Mouse (Mus musculus) adrenal gland, postnatal 0 days (tissue): Measurements from ENCODE around the gene Btbd6. TPM values are rescaled to one million over a fixed set of nuclear protein-coding genes. Genes with fewer than 3 reads are reported as not detected.

Experiments
- polyA plus RNA-seq: library from polyadenylated mRNA; unstranded; fragments of >200 nt; fragmentation: Nextera tagmentation; extraction: Ambion mirVana; gene quantifications from 2 replicates; pipeline ENCODE4 v1.2.1, GENCODE M21; 2015

The Btbd6 gene
- 19.2 and 26.7 TPM in 2 replicates for polyA plus RNA-seq

DNA sequence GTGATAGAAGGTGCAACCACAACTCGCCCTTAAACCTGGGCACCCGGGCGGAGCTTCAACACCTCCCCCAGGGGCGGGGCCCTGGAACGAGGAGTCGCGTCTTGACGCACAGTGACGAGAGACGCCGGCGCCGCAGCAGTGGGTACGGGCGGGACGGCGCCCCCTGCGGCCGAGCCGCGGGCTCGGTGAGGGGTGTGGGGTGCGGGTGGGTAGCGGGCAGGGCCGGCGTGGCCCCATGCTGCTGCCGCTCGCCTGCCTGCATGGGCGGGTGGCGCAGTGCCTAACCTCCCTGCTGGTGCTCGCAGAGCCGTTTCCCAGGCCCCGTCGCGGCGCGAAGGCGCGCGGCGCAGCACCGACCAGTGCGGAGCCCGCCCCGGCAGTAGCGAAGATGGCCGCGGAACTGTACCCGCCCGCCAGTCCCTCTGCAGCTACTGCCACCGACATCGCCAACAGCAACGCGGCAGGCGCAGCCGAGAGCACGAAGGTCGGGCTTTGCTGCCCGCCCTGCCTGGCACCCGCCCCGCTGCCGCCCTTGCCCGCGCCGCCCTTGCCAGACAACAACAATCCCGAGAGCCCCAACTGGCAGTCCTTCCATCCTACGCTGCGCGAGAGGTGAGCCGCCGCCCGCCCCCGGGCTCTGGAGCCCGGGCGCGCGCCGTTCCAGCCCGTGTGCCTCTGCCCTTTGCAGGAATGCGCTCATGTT is at the start of gene Btbd6:
Btbd6 (plus strand) TSS at position 112 of the 703 bp plus-strand sequence.

DNA sequence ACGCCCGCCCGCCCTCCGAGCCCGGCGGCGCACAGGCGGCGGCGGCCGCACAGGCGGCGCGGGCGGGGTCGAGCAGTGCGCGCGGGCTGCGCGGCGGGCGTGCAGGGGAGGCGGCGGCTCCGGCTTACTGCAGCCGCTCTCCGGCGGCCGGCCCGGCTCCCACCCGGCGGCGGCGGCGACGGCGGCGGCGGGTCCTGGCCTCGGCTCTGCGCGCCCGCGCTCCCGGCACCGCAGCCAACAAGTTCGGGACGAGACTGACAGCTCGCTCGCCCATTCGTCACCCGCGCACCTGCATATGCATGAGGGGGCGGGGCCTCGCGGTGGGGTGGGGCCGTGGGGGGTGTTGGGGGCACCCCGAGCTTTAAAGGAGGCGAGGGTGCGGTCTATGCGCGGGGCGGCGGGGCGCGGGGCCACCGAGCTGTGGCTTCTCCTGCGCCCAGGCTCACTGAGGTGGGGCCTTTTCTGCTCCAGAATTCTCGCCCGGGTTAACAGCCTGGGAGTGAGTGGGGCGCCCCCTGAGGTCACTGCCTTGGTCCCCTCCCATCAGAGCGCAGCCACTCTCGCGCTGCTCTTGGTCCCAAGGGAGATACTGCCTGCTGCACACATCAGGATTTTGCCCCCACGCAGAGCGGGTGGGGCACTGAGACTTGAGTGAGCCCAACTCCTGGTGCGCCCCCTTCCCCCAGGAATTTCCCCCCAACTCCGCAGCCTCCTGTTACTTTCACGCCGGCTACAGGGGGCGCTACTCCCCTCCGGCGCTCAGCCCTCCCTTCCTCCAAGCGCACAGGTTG is 46.5 kb upstream of the Btbd6 start, which contains the start of gene Jag2:
Jag2 (minus strand) TSS at position 215 of the 791 bp plus-strand sequence.

DNA sequence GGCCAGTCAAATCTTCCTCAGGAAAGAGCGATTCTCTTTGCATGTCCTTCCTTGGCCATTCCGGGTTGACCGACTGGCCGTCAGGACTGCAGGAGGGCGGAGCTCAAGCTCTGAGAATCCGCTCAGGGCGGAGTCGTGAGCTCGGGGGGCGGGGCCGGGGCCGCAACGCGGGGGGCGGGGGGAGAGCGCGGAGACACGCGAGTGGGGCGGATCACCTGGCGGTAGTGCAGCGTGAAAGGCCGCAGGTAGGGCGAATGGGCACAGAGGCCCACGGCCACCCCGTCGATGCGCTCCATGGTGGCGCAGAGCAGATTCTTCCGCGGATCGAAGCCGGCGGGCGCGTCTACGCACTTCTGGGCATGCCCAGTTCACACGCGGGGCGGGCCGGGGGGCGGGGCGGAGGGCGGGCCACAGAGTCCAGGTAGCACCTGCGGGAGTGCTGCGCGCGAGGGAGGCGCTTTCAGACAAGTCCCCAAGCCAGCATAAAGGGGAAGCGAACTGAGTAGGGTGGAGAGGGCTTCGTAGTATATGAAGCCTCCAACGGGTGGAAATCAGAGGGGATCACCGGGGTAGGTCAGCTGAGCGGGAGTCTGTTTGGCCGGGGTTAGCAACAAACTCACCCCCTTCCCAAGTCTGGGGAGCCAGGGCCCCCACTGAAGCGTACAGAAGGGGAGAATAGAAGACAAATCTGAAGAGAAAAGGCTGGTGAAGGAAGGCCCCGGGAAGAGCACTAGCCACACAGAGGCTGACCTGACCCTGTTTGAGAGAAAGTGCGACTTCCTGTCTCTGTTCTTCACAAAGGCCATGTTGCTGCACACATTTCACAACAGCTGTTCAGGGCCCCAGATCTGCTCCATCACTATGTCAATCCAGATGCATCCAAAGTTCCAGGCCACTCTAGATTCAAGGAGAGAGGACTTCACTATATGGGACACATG is 34.2 kb upstream of the Btbd6 start, which contains the start of gene Nudt14:
Nudt14 (minus strand) TSS at position 349 of the 938 bp plus-strand sequence.

DNA sequence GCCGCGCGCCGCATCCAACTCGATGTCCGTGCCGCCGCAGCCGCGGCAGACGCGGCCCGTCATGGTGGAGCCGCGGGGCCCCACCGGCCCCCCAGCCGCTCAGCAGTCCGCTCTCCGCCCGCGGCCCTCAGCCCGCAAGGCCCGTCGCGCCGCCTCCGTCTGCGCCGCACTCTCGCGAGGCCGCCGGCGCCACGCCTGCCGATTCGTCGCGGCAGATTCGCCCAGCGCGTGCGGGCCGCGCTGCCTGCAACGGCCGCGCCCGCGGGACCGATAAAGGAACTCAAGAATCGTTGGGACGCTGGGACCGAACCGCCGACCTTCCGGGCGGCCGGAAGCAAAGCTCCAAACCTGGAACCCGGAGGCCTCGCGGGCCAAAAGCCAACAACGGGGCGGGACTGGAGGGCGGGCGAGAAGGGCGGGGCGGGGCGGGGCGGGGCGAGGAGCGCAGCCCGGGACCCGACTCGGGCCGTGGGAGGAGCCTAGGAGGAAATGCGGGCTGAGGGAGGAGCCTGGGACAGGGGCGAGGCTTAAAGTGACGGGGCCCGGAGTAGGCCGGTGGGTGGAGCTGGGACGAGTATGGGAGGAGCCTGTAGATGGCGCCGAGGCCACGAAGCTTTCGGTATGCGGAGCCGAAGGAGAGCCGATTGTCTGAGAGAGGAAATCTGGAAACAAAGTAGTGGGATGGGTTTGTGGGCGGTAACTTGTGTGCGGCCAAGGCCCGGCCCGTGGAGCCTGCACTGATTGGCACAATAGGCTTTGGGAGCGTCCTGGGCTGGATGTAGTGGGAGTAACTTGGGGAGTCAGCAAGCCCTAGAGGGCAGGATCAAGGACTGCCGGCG is 24.2 kb downstream of the Btbd6 start, which contains the start of gene Brf1:
Brf1 (minus strand) TSS at position 411 of the 839 bp plus-strand sequence.

DNA sequence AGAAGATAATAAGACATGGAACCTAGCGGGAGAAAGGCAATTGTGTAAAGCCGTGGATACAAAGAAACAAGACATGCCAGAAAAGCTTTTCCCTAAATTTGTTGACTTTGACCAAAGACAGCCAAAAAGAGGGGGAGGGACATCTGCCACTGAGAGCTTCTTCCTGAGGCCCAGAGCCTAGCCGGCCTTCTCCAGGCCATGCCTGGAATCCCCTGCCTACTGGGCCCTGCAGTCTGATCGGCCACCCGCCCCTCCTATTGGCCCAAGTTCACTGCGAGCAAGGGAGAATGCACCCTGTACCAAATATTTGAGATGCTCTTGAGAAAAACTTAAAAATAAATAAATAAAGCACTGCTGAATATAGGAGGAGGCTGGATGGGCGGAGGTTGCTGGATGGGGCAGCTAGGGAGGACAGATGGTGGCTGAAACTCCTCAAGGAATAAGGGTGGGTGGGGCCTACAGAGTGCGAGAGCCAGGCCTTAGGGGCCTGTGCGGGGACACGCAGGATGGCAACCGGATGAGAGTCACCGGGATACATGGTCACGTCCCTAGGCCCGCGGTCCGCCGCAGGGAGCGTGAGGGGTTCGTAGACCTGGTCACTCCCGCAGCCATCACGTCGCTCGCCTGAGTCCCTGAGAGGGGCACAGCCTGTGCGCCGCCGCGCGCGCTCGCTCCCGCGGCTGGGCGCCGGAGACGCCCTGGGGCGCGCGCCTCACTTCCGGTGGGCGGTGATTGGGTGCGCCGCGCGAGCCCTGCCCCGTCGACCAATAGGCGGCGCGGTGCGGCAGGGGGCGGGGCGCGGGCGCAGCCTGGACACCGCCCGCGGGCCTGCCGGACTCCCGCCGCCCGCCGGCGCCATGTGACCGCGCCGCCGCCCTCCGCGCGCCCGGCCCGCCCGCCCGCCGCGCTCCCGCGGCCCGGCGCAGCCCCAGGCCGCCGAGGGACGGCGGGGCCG is 37.6 kb downstream of the Btbd6 start, which contains the start of gene Pacs2:
Pacs2 (plus strand) TSS at position 905 of the 955 bp plus-strand sequence.

Other genes with a start within 250 kb of the Btbd6 start
- gene Pld4, start 215.8 kb upstream of the Btbd6 start, polyA plus RNA-seq: 10.0 and 13.3 TPM in 2 replicates
- 5.5 and 7.6 TPM in 2 replicates for gene Ahnak2, start 173.8 kb upstream of the Btbd6 start, polyA plus RNA-seq
- 9.2 and 11.0 TPM in 2 replicates for gene Clba1, start 167.5 kb upstream of the Btbd6 start, polyA plus RNA-seq
- 25.7 and 31.1 TPM in 2 replicates for gene Cdca4, start 147.1 kb upstream of the Btbd6 start, polyA plus RNA-seq
- gene Gpr132, start 108.3 kb upstream of the Btbd6 start, polyA plus RNA-seq: 0.07 and 0.13 TPM in 2 replicates
- gene Jag2, start 46.7 kb upstream of the Btbd6 start, polyA plus RNA-seq: 1.6 and 2.5 TPM in 2 replicates
- 121 and 138 TPM in 2 replicates for gene Nudt14, start 34.4 kb upstream of the Btbd6 start, polyA plus RNA-seq
- gene Brf1, start 24.2 kb downstream of the Btbd6 start, polyA plus RNA-seq: 28.1 and 39.0 TPM in 2 replicates
- gene Pacs2, start 38.0 kb downstream of the Btbd6 start, polyA plus RNA-seq: 10.8 and 12.3 TPM in 2 replicates
- gene Tex22, start 98.0 kb downstream of the Btbd6 start, polyA plus RNA-seq: not detected in 2 replicates
- gene Mta1, start 121.8 kb downstream of the Btbd6 start, polyA plus RNA-seq: 9.4 and 10.8 TPM in 2 replicates
- 96.2 and 132 TPM in 2 replicates for gene Crip2, start 163.8 kb downstream of the Btbd6 start, polyA plus RNA-seq
- 611 and 903 TPM in 2 replicates for gene Crip1, start 169.8 kb downstream of the Btbd6 start, polyA plus RNA-seq
- gene Tedc1, start 179.9 kb downstream of the Btbd6 start, polyA plus RNA-seq: 5.8 and 6.5 TPM in 2 replicates
- gene Tmem121, start 209.4 kb downstream of the Btbd6 start, polyA plus RNA-seq: 12.3 and 19.7 TPM in 2 replicates